Mouse (Mus musculus) adrenal gland, adult 8-10 months (tissue): Measurements from ENCODE around the gene Lyrm9. TPM values are rescaled to one million over a fixed set of nuclear protein-coding genes. Genes with fewer than 3 reads are reported as not detected.
"Not testable (repeated sequence)": the region's sequence is repeated elsewhere in the genome, so short reads cannot be mapped to it uniquely, and the experiment has no call there.

ENCODE experiments used
- DNase-seq: peaks from one replicate; pipeline ENCODE4 v3.0.0; 2022
- total RNA-seq, 4 experiments: library from RNA; stranded (reverse); gene quantifications; 2 replicates each; pipeline ENCODE4 v1.2.4; 2022

The Lyrm9 gene
- total RNA-seq, 4 experiments from 2014 or later: 40.6 to 46.6 (median 42.1) TPM

DNA sequence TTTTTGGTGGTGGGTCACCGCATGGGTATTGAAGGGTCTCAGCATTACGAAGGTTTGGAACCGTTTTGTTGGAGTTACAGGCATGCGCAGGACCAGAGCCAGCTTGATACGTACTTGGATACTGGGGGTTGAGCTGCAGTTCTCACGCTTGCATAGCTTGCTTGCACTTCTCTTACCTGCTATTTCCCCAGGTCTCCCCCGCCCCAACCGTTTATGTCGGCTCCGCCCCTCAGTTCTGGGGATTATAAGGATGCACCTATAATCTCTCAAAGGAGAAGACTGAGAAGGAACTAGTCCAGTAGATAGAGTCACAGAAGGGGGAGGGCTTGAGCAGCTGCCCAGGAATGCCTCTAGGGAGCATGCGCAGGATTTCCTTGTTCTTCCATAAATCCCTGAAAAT, 26.1 kb downstream of the Lyrm9 start:
- DNase-seq: no peak

DNA sequence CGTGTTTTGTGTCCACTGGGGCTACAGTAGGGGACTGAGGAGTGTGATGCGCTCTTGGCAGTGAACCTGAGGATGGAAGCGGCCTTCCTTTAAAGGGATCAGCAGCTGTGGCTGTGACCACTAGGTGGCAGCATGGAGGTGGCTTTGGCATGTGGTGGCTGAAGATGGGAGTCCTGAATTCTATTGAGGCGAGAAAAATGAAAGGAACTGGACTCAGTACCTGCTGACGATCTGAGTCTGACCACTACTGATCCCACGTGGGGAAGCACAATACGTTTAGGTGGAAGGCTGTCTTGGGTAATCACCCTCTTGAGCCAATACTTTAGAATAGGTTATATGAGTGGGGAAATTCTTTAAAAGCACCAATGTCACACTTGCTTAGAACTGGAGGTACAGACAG, 29.9 kb downstream of the Lyrm9 start:
- DNase-seq: peak; percentile 55

DNA sequence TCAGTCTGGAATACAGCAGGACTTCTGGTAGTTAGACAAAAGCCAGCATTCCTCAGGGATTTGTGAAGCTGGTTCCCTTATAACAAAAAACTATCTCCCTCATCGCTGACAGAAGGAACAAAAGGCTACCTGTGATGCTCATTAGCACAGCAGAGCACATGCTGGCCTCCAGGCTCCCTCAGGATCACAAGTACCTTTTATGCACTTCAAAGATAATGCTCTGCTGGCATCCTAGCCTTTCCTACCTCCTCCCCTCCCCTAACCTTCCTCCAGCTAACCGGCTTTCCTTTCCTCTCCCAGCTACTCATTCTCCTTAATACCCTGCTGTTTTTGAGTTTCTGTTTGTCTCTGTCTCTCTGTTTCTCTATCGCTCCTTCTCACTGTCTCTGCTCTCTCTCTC, 31.2 kb downstream of the Lyrm9 start:
- no peak for DNase-seq

DNA sequence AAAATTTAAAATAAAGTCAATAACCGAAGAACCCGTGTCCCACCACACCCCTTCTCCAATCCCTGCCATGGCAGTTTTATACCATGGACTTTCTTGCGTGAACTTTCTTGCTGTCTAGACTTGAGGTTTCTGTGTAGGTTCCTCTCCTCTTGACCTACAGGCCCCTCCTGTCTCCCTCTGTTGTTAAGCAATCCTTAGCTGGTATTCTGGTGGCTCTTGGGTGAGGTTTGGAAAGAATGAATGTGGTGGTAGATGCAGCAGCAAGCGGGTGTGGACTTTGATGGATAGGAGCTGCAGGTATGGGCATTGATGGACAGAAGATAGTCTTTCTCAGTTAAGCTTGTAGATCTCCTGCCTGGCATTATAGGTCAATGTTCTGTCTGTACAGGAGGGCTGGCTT, 37.5 kb downstream of the Lyrm9 start:
- no peak for DNase-seq

DNA sequence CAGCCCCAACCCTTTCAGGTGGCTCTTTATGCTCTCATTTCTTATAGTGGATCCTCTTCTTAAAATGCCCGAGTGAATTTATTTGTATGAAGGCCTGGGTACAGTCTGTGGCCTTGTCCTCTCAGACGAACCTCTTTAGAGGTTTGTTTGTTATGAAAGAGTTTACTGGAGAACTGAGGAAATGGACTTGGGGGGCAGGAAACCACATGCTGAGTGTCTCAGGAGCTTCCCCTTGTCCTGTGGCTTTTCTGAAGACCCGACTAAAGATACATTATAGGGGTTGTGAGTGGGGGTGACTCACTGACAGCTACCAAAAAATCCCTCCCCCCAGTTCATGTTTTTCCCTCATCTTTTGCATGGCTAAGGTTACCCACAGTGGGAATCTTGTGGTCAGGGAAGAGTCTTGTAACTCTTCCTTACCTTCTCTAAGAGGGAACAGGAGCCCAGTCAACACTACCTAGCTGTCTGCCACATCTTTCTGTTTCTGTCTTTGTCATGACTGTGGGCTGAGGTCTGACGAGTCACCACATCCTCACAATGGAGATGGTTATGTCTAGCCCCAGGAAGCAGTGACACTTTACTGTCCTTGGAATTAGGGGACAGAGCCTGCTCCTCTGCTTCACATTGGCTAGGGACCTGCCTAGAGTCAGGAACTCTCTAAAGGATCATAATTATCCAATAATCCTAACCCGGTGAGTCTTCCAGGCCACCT, 38.3 kb downstream of the Lyrm9 start:
- no peak for DNase-seq

DNA sequence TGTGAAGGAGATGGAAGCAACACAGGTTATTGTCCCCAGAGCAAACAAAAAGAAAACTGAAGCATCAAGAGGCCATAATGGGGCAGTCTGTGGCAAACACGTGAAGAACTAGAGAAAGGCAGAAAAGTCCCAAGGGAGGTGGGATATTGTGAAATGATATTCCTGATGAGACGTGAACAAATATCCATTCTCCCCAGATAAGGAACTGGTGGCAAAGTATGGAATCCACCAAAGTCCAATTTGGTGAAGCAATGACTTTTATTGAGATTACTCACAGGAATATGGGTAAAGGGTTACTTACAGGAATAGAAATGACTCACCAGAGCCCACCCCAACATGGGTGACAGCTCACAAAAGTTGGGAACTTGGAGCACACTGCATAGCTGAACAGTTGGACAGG, 38.9 kb downstream of the Lyrm9 start:
- no peak for DNase-seq

DNA sequence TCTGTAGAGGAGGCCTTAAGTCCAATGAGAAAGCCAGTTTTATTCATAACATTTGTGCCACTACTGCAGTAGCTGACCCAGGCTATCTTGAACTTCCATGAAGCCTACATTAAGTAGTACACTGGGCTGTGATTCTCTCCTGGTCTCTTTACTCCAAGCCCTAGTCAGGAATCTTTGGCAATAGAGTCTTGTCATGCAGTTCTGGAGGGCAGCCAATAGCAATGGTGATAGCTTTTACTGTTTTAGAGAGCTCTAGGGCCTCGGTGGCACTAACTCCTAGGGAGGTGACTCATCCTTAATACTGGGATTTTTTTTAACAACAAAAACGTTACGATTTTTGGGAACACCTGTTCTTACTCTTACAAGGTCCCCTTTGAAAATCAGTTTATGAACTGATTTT, 40.1 kb downstream of the Lyrm9 start:
- no peak for DNase-seq

DNA sequence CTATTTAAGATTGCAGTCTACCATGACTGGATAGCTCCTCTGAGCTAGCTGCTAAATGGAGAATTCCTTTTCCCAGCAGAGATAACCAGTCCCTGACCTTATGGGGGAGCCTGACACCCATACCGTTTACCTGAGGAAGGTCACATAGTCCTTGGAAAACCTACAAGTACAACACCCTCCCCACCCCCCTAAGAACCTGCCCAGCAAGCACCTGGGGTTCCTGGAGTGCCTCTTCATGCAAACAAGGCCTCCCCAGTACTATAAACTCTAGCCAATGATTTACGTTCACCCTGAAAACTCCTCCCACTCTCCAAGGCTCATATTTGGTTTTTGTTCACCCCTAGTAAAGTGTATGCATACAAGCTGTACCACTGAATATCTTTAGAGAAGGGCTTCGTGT, 41.3 kb downstream of the Lyrm9 start:
- no peak for DNase-seq

DNA sequence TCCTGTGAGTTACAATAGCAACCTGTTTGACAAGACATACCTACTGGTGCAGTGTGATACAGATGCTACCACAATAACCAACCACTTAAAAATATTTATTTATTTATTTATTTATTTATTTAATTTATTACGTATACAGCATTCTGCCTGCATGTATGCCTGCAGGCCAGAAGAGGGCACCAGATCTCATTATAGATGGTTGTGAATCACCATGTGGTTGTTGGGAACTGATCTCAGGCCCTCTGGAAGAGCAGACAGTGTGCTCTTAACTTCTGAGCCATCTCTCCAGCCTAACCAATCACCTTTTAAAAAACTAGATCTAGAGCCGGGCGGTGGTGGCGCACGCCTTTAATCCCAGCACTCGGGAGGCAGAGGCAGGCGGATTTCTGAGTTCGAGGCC, 42.8 kb downstream of the Lyrm9 start:
- DNase-seq: not testable (repeated sequence)

DNA sequence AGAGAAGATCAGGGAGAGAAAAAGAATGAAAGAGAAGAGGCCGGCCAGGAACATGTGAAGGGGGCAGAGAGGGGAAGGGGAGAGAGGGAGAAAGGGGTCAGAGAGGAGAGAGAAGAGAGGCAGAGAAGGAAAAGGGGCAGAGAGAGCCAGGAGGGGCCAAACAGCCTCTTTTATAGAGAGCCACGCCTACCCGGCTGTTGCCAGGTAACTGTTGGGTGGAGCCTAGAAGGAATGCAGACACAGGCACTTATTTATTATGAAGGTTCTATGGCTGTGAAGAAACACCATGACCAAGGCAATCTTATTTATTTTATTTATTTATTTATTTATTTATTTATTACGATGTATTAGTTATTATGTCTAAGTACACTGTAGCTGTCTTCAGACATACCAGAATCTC, 44.5 kb downstream of the Lyrm9 start:
- DNase-seq: no peak

DNA sequence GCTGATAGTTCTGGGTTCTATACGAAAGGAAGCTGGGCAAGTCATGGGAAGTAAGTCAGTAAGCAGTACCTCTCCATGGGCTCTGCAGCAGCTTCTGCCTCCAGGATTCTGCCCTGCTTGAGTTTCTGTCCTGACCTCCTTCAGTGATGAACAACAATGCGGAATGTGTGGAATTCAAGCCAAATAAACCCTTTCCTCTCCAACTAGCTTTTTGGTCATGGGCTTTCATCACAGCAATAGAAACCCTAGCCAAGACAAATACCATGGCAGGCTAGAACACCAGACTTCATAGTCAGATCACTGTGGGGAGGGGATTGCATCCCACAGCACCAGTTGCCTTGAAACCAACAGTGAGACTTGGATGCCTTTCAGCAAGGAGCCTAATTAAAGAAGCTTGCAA, 46.4 kb downstream of the Lyrm9 start:
- no peak for DNase-seq

DNA sequence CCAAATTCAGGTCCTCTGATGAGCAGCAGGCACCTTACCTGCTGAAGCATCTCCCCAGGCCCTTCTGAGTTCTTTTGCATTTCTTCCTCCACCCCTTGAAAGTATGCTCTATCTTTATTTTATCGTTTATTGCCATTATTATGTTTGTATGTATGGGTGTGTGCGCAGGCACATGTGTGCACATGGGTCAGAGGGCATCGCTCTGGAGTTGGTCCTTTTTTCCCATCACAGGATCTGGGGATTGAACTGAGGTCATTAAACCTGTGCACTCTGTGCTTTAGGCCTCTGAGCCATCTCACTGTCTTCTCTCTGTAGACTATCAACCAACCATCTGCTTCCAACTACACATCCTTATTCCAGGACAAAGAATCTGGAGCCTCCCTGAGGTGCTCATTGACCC, 53.3 kb downstream of the Lyrm9 start:
- DNase-seq: no peak

DNA sequence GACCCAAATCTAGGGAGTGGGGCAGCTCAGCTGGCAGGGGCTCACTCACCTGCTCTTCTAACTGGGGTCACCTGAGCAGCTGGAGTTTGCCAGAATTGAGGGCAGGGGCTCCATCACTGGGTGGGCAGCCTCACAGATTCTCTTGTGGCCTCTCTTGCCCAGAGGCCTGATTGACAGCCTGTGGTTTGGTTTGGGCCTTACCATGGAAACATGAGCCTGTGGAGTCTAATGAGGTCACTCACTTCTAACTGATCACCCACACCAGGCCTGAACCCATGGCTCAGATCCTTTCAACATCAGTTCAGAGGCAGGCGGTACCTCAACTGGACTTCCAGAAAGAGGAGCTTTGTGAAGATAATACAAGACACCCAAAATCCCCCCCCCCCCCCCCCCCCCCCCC, 60.3 kb downstream of the Lyrm9 start:
- peak; percentile 11 for DNase-seq

DNA sequence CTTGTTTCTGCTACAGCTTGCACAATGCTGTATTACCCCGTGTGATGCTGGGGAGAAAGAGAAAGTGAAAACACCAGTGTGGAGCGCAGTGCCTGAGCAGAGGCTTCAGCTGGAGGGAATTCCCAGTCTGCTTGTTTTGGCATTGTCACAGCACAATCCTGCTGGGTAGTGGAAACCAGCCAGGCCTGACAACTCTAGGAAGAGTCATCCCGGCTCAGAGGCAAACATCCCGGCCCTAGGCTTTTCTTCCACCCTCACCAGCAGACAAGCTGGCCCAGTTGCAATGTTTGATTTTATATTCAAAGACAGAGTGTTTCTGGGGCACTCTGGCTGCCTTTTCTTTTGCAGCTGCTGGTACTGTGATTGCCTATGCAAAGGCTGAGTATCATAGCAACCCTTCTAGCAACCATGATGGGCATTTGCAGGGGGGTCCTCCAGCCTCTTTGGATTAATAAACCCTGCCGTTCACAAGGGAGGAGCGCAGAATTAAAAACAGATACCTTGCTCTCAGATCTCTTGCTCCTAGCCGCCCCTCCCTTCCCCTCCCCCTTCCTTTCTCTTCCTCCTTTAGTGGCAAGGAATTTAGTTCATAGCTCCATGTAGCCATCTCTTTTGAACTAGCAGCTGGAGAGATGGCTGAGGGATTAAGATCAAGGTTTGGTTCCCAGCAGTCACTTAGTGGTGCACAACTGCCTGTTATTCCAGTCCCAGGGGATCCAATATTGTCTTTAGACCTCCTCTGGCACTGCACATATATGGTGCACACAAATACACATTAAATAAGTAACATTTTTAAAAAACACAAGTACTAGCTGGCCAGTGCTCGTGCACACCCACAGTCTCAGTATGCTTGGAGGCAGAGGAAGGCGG, 61.0 kb downstream of the Lyrm9 start:
- peak; percentile 83 for DNase-seq

DNA sequence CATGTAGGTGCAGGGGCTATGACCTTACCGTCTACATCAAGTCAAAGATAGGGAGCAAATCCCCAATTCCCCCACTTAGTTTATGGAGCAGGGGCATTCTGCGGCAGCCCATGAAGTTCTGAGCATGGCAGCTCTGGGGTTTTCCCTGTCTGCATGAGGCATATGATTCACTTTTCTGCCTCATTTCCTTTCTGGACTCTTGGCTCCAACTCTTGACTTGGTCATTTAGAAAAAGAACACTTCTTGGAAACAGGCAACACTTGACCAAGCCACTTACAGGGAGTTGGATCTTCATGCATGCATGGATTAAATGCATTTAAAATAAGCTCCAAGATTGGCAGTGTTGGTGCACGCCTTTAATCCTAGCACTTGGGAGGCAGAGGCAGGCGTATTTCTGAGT, 62.8 kb downstream of the Lyrm9 start:
- no peak for DNase-seq

Other genes with a start within 250 kb of the Lyrm9 start
- 10 to 100 TPM; 45.2 to 62.8 (median 54.4) TPM for gene Nlk, start 129.2 kb upstream of the Lyrm9 start, total RNA-seq
- 10 to 100 TPM; 61.2 to 71.8 (median 64.7) TPM for gene Ccnq, start 74.9 kb upstream of the Lyrm9 start, total RNA-seq
- gene Nos2, start 94.2 kb downstream of the Lyrm9 start, total RNA-seq: 1 to 10 TPM in 2 of 4 experiments, under 1 TPM in 2; 0.52 to 6.0 (median 2.5) TPM
- 10 to 100 TPM; 16.2 to 25.1 (median 20.1) TPM for gene Lgals9, start 158.4 kb downstream of the Lyrm9 start, total RNA-seq